Mouse (Mus musculus) heart, adult 2 months (tissue): ENCODE measurements around the gene Eif4a3.

ENCODE experiments used
- CTCF ChIP-seq: fragments of 200-600 bp; IDR thresholded peaks from 2 replicates; pipeline ENCODE4 v1.8.1; 2022; ENCODE audit warnings: antibody characterized with exemption, mild to moderate bottlenecking, moderate library complexity
- EP300 ChIP-seq: fragments of 200-500 bp; IDR thresholded peaks from 2 replicates; pipeline ENCODE4 v1.6.1; 2011; ENCODE audit warnings: low read depth, low read length, control low read depth; ENCODE audit not compliant: insufficient read depth
- POLR2A ChIP-seq: fragments of 200-500 bp; IDR thresholded peaks from 2 replicates; pipeline ENCODE4 v1.6.1; 2011; ENCODE audit warnings: mild to moderate bottlenecking, low read depth, low read length, control low read depth; ENCODE audit not compliant: insufficient read depth

GRCm38 (mm10) chr11:119331970-119332369 is 32.1 kb upstream of the Eif4a3 start:
- TF ChIP-seq CTCF (no peak), POLR2A (no peak), EP300 (no peak)
